Mouse (Mus musculus) G1E (cell line): ENCODE results near the gene Capn5. TPM values are rescaled to one million over a fixed set of nuclear protein-coding genes. Genes with fewer than 3 reads are reported as not detected.

Experiments used
- ATAC-seq: 2 replicates; pipeline ENCODE4 v1.8.0; 2016; ENCODE audit warnings: mild to moderate bottlenecking; ENCODE audit not compliant: insufficient number of reproducible peaks, poor library complexity, low FRiP score, severe bottlenecking; ENCODE audit errors: extremely low read depth
- DNase-seq: peaks from one replicate; pipeline ENCODE4 v3.0.0; 2012; ENCODE audit warnings: low spot score
- H3K27me3 ChIP-seq: 2 replicates; pipeline ENCODE4 v1.6.1; 2012; ENCODE audit warnings: mild to moderate bottlenecking, low read length, inconsistent platforms; ENCODE audit not compliant: insufficient read depth
- H3K36me3 ChIP-seq: replicated peaks from 2 replicates; pipeline ENCODE3; 2012; ENCODE audit warnings: mild to moderate bottlenecking, inconsistent platforms
- H3K4me1 ChIP-seq: 2 replicates; pipeline ENCODE4 v1.6.1; 2012; ENCODE audit warnings: low read depth, low read length, inconsistent platforms, mixed read lengths; ENCODE audit not compliant: insufficient read depth
- H3K4me3 ChIP-seq: 2 replicates; pipeline ENCODE4 v1.5.1; 2012; ENCODE audit warnings: low read depth, mild to moderate bottlenecking, inconsistent platforms, low read length, moderate library complexity, mixed read lengths
- H3K9me3 ChIP-seq: replicated peaks from 2 replicates; pipeline ENCODE4 v1.6.1; 2012; ENCODE audit warnings: inconsistent platforms
- CTCF ChIP-seq: IDR thresholded peaks from 2 replicates; pipeline ENCODE4 v1.5.1; 2012; ENCODE audit warnings: low read depth, low read length, inconsistent platforms, mixed read lengths
- GATA1 ChIP-seq: IDR thresholded peaks from 2 replicates; pipeline ENCODE4 v1.6.1; 2012; ENCODE audit warnings: borderline replicate concordance, low read length, inconsistent platforms, mixed read lengths
- GATA2 ChIP-seq: IDR thresholded peaks from 2 replicates; pipeline ENCODE4 v1.6.1; 2012; ENCODE audit warnings: low read depth, low read length, inconsistent platforms, borderline replicate concordance
- POLR2AphosphoS5 ChIP-seq: IDR thresholded peaks from 2 replicates; pipeline ENCODE4 v1.6.1; 2012; ENCODE audit warnings: low read depth, low read length, inconsistent platforms; ENCODE audit not compliant: insufficient replicate concordance
- TAL1 ChIP-seq: conservative IDR thresholded peaks from 2 replicates; pipeline ENCODE4 v1.6.1; 2012; ENCODE audit warnings: low read depth, low read length, inconsistent platforms, mixed read lengths
- polyA plus RNA-seq: library from polyadenylated mRNA; stranded (reverse); fragments of >175 nt; gene quantifications from 2 replicates; pipeline ENCODE4 v1.2.3, GENCODE M21; 2012
- total RNA-seq, 2 experiments: library from RNA; stranded (forward) in 1 of 2; stranded (reverse) in 1 of 2; fragments of 200-1000 nt in 1 of 2; fragments of >200 nt in 1 of 2; fragmentation: Nextera tagmentation in 1 of 2; gene quantifications; 2 replicates each; pipeline ENCODE4 v1.2.3; 2014 to 2017

The Capn5 gene
- total and polyA plus RNA-seq, 3 experiments: 0.03 to 6.5 (median 1.0) TPM

GRCm38 (mm10) chr7:98108636-98109430 is 69.2 kb downstream of the Capn5 start:
- Histone ChIP-seq H3K27me3 (peaks cover 19% of the 10 kb centered on the region; the same call in 1 of the 2 replicates), H3K4me1 (0 out of 2 replicates have a peak, but pooled peaks cover 3% of the 10 kb centered on the region), H3K36me3 (no peaks in the 10 kb centered on the region), H3K9me3 (no peaks in the 10 kb centered on the region), H3K4me3 (no peak overlapping the region)
- TF ChIP-seq POLR2AphosphoS5 (no peak), GATA2 (no peak), CTCF (no peak), TAL1 (no peak), GATA1 (no peak)
- DNase-seq (no peak), ATAC-seq (no peak)

- peaks cover 16% of the 10 kb centered on the region; the same call in 1 of the 2 replicates for H3K27me3 ChIP-seq
- H3K36me3 ChIP-seq: no peaks in the 10 kb centered on the region
- TF ChIP-seq POLR2AphosphoS5 (no peak), TAL1 (no peak), GATA2 (no peak), GATA1 (no peak), CTCF (no peak)
- no peaks in the 10 kb centered on the region for H3K9me3 ChIP-seq
- ATAC-seq (no peak), DNase-seq (no peak)
- H3K4me3 ChIP-seq: no peak overlapping the region
- 0 out of 2 replicates have a peak, but pooled peaks cover 3% of the 10 kb centered on the region for H3K4me1 ChIP-seq
Observed at GRCm38 (mm10) chr7:98106272-98106671, 71.8 kb downstream of the Capn5 start.

DNA sequence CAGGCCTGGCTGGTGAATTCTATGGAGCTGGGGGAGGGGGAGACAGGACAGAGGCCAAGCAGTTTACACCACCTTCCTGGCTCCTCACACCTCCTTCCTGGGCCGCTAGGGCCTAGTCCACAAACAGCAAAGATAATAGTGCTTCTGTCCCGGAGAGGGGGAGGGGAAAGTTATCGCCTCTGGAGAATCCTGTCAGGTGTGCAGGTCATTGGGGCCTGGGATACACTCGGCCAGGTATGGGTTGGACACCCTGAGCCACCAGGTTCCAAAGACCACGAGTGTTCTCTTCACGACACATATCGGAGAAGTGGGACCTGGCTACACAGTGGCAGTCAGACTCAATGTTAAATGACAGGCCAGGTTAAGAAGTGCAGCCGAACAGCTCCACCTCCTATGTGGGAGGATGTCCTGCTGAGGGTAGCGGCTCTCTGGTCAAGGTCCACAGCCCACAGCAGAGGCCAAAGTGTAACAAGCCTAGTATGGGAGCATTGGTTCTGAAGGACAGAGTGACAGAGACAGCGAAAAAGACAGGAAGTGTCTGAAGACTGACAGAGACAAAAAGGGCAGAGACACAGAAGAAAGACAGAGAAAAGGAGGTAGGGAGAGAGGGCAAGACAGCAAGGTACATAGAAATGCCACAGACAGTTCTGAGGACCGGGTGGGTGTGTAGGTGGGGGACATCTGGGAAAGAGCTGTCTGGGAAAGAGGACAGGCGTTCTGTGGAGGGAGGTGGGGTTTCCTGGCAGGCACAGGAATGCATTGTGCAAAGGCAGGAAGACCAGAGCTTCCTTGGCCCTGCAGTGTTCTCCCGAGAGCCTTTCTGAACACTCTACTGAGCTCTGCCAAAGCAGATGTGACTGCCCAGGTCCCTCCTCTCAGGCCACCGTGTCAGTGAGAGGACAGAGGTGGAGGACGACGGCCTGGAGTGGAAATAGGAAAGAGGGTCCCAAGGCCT is 73.3 kb downstream of the Capn5 start:
- H3K36me3 ChIP-seq: no peaks in the 10 kb centered on the region
- DNase-seq (no peak), ATAC-seq (no peak)
- 0 out of 2 replicates have a peak, but pooled peaks cover 3% of the 10 kb centered on the region for H3K4me1 ChIP-seq
- no peak overlapping the region for H3K4me3 ChIP-seq
- H3K27me3 ChIP-seq: peaks cover 15% of the 10 kb centered on the region; the same call in 1 of the 2 replicates
- TF ChIP-seq TAL1 (no peak), POLR2AphosphoS5 (no peak), GATA1 (no peak), GATA2 (no peak), CTCF (no peak)
- no peaks in the 10 kb centered on the region for H3K9me3 ChIP-seq

DNA sequence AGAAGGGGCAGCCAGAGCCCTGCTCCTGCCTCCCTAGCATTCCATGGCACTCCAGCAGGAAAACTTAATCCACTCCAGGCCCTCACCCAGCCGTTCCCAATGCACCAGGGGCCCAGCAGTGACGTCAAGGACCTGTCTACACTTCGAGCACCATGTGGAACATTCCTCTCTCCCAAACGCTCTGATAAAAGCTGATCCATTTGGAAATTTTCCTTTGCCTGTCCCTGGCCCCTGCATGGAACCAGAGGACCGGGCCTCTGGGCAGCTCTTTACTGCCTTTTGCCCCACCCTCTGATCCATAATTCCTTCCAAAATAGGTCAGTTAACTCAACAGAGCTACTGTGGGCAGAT is 74.2 kb downstream of the Capn5 start:
- ATAC-seq (no peak), DNase-seq (no peak)
- H3K27me3 ChIP-seq: peaks cover 14% of the 10 kb centered on the region; the same call in 1 of the 2 replicates
- H3K9me3 ChIP-seq: no peaks in the 10 kb centered on the region
- no peak for TF ChIP-seq POLR2AphosphoS5
- no peak for TF ChIP-seq CTCF
- no peaks in the 10 kb centered on the region for H3K36me3 ChIP-seq
- H3K4me3 ChIP-seq: no peak overlapping the region
- H3K4me1 ChIP-seq: 0 out of 2 replicates have a peak, but pooled peaks cover 3% of the 10 kb centered on the region

DNA sequence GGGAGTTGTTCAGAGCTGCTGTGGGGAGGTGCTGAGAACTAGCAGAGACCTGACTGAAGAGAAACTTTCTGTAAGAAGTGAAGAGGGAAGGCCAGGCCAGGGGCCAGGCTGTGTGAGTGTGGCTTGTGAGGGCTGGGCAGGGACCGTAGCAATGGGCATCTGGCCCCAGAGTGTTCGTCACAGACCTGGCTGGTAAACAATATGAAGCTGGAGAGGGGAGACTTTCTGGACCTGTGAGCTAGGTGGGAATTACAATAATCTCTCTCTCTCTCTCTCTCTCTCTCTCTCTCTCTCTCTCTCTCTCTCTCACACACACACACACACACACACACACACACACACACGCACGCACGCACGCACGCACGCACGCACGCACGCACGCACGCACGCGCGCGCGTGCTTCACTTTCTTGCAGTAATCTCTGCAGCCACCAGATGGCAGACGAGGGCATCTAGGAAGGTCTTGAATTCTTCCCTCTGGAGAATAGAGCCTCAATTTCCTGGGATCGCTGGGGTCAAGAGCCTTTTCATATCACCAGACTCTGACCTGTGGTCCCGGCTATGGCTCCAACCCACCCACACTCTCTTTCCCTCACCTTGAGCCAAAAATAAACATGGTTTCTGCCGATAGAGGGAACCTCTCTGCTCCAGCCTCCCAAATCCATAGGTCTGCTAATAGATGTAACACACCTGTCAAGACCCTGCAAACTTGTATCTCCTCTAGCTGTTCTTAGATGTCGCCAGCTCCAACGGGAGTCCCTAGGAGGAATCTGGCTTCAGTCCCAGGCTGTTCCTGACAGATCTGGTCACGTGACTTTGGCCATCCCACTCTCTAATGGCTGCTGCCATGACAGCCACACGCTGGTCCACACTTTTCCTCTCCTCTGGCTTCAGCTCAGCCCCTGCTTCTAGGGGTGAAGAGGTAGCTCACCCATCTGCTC is 74.8 kb downstream of the Capn5 start:
- DNase-seq: no peak
- H3K4me3 ChIP-seq: no peak overlapping the region
- peaks cover 18% of the 10 kb centered on the region; the same call in 1 of the 2 replicates for H3K27me3 ChIP-seq
- H3K4me1 ChIP-seq: 0 out of 2 replicates have a peak, but pooled peaks cover 3% of the 10 kb centered on the region
- TF ChIP-seq GATA1 (no peak), GATA2 (no peak), POLR2AphosphoS5 (no peak), CTCF (no peak), TAL1 (no peak)
- no peak for ATAC-seq
- H3K9me3 ChIP-seq: no peaks in the 10 kb centered on the region
- H3K36me3 ChIP-seq: no peaks in the 10 kb centered on the region
